Mouse (Mus musculus) retina, adult 2 months (tissue): ENCODE results near the gene Sox14.

Experiments used
- DNase-seq: peaks from one replicate; pipeline ENCODE4 v3.0.0-alpha.2; 2012; ENCODE audit warnings: low read depth, low spot score

The Sox14 gene

DNA sequence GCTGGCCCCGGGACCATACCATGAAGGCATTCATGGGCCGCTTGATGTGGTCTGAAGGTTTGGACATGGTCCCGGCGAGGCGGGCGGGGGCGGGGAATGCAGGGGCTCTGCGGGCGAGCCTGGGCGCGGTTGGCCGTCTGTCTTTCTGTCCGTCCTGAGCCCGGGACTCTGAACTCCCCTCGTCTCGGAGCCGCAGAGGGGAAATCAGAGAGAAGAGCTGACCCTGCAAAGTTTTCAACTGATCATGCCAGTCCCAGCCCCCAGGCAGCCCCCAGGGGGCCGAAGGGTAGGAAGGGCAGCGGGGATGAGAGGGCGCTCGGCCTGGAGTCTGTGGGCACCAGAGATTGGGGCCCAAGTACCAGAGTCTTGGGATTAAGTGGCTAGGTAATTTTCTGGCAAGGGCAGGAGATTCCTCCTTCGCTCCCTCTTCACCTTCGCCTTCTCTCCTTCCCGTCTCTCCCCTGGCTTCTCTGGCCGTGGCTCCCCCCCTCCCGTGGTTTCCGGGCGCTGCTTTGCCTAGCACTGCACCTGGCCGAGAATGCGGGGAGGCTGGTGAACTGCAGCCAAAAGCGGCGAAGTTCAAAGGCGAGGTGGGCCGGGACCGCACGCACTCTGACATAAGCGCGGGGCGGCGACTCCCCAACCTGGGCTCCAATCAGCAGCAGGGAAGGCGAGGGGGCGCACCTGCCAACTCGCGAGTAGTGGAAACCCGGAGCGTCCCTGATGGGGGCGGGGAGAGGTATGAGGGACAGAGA lies at the start of gene Sox14:
Sox14 (minus strand) TSS at position 553 of the 755 bp plus-strand sequence.
- no peak for DNase-seq

DNA sequence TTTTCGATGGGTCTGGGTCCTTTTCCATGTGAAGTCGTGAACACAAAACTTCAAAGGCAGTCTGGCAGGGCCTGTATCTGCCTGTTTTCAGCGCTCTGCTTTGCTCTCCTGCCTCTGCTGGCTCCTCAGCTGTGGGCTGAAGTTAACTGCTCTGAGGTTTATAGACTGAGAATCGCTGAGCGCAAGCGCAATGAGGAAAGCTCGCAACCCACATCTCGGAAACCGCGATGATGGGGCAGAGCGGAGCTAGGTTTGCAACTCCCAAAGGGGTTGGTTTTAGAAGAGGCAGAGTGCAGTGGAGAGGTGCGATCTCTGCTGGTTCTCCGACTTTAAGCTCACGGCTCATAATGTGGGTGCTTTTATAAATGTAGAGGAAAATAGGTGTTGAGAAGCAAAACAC lies 3.3 kb upstream of the Sox14 start:
- DNase-seq: no peak

DNA sequence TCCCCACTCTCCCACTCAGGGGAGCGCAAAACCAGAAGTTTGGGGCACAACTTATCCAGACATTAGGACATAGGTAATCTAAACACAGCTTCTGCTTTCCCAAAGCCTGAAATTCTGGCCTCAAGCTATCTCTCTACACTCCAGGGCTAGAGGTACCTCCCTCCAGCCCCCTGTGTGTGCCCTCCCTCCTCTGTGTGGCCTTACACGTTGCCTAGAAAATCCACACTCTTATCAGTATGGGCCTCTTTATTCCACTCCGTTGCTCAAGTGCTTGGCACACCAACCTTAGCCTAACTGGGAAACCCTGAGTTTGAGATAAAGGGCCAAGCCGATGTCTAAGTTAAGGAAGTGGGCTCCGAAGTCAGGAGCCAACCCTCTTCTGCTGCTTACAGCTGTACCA lies 2.6 kb upstream of the Sox14 start:
- no peak for DNase-seq

DNA sequence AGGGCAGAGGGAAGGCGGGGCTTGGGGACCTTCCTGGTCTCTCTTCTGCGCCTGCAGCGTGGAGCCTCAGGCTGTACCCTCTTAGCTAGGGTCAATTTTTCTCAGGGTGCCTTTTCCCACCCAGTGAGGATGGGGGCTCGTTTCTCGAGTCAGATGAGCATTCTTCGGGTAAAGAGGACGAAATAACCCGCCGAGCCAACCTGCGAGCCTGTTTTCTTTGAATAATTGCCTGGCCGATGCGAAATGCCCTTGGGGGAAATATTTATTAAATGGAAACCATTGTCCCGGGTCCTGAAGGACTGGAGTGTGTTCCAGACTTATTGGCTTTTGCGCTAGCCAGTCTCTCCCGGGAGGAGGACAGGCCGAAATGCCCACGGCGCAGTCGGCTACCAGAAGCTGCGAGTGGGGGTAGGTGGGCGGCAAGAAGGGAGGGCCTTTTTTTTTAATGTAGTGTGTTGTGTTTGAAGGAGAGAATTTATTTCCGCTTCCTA lies 1.1 kb upstream of the Sox14 start:
- no peak for DNase-seq

DNA sequence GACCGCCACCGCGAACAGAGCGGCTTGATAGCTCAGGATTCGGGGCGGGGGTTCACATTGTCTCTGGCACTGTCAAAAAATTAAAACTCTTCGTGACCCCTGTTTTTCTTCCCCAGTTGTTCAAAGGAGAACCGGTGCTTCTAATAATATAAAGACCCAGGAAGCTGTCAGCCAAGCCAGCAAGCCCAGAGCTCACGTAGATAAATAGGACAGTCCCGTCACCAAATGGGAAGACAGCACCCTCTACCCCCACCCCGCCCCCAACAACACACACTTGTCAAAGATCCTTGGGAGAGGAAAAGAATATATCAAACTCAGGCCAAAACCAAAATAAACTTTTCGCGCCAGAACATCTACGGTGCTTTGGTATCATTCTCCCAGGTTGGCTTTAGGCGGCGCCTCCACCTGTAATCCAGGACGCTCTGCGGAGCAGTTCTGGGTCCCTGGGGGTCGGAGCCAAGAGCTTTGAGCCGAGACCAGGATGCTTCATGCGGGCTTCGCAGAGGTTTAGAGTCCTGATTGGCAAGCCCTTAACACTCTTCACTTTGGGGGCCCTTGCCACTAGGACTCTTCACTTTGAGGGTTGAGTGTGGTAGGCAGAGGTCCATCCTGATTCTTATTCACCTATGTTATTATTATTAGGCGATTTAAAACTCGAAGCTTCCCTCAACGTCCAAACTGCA lies 544 bp upstream of the Sox14 start:
- no peak for DNase-seq

DNA sequence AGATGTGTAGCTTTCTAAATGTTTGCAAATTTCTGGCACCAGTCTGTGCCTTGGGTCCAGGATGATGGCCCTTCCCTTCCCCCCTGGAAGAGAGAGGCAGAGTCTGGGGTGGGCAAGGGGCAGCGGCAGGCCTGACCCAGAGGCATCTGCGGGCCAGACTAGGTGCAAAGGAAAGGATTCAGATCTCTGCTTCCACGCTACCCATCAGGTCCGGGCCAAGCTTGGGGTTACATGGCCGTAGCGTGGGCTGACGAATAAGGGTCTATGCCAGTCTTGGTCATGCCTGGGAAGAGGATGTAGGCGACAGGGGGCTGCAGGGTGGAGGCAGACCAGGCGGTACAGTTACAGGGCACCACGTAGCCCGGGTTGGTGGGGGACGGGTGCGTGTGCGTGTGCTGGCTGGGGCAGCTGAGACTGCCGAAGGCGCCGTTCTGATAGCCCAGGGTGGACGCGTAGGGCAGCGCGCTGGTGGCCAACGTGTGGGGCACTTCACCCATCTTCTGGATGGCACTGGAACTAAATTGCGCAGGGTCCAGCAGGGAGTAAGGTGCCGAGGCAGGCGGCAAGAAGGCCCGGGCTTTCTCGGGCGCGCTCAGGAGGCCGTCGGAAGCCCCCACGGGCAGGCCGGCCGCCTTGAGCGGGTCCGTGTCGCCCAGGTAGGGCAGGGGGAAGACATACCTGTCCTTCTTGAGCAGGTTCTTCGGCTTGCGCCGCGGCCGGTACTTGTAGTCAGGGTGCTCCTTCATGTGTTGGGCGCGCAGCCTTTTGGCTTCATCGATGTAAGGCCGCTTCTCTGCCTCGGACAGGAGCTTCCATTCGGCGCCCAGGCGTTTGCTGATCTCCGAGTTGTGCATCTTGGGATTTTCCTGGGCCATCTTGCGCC lies 994 bp downstream of the Sox14 start:
- DNase-seq: no peak

DNA sequence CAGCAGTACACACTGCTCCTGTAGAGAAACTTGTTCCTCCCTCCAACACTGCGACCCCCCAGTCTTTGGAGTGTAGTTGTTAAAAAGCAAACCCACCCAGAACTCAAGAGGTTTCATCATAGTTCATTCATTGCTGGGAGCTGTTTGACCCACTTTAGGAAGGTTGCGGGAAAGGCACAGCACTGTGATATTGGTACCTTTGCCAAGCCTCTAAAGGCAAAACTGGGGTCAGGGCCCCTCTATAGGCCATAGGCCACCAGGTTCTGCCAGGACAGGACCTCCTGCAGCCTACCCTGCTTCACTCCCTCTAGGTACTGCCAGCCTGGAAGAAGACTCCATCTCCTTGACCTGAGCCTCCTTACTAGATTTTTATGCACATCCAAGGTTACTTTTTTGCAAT lies 2.2 kb downstream of the Sox14 start:
- DNase-seq: no peak

DNA sequence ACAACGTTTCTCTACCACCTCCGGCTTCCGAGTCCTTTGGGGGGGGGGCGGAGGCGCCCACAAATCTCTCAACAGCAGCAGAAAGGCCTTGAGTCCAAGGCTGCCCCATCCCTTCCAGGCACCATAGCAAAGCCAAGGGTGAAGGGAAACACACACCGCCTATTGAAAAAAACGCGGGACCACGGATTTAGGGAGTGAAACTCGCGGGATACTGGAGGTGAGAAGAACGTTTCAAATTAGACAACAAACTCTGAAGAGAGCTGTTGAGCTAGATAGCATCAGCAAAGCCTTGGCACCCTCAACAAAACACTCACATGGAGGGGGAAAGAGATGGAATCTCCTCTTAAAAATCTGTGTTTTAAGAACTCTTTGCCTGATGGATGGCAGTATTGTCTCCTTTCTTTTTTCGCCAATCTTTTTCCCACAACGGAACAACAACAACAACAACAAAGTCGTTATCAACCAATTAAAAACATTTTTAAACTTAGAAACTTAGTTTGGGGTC lies 2.8 kb downstream of the Sox14 start:
- DNase-seq: no peak

DNA sequence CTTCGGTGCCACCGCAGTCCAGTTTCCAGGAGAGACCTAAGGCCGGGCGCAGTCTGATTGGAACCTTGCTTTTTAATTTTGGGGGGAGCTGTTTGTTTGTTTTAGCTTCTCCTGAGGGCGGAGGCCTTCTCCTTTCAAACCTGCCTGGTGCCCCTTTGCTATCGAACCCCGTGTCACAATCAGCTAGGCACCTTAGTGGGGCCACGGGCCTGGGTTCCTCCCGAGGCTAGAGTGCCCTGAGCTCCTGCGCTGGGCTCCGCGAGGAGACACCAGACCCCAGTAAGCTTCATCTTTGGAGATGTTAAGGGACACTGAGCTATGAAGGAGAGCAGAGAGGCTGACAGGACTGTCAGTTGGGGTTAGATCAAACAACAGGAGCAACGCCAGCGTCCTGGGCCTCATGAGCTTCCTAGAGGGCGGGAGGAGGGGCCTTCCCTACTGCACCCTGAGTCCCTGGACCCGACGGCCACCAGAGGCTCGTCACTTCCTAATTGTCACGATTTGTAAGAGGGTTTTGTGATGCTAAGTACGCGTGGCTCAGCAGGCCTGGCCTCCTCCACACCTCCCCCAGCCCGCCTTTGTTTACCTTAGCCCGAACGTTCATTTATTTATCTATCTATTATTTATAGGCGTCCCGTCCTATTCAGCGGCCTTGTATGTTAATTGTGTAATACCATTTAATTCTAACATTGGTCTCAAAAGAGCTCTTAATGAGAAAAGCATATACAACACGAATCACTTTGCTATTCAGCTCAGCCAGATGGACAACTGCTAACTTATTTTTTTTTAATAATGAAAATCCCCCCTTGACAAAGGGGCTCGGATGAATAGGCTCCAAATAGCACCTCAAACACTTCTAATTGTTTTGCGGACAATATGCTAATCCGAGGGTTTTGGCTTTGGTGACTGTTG lies 3.5 kb downstream of the Sox14 start:
- no peak for DNase-seq

DNA sequence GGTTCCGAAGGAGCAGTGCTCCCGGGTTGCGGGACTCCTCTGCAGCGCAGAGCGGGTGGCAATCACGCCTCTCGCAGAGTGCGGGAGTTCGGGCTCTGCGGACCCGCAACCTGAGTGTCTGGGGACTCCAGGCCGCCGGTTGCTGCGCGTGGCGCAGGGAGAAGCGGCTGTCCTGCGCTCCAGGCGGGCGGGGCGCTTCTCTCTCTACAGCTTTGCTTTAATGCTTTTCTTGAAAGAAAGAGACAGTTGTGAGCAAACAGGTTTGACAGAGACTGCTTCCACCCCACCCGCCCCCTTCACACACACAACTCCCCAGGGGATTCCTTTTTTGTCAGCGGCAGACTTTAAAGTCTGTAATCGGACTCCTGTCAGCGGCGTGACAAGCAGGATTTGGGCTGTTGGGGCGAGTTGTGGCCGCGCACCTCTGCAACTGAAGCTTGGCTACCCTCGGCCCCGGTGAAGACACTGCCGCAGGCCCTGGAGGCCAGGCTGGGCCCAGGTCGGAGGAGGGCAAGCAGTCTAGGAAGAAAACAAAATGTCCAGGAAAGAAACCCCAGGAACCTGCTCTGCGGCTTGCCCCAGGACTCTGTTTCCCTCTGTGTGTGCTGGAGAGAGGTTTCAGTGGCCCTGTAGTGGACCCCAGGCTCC lies 4.3 kb downstream of the Sox14 start:
- DNase-seq: no peak

DNA sequence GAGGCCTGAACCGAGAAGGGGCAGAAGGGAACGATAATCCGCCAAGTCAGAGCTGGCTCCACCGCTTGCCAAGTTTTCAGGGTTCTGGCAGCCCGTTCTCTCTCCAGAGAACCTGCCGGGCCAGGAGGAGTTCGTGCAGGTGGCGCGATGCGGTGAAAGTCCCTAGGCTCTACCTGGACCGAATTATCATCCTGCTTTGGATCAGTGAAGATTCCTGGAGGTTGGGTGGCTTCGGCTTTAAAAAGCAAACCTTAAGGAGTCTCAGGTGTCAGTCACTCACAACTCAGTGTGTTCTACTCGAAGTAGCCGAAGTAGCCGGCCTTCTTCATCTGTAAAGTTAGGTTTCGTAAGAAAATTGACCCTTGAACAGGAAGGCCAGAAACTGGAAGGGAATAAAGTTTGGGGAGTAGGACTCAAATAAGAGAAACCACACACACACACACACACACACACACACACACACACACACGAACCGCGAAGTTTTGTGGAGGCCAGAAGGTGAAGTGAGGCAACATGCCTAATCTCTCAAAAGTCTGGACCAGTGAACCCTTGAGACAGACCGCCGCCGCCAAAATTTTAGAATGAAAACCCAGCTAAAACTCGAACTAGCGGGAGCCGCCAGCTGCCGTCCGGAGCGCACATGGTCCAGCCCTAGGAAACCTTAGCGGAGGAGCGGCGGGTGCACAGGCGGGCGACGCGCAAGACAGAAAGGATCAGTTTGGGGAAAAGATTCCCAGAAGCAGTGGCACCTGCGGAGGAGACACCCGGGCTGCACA lies 5.0 kb downstream of the Sox14 start:
- no peak for DNase-seq

DNA sequence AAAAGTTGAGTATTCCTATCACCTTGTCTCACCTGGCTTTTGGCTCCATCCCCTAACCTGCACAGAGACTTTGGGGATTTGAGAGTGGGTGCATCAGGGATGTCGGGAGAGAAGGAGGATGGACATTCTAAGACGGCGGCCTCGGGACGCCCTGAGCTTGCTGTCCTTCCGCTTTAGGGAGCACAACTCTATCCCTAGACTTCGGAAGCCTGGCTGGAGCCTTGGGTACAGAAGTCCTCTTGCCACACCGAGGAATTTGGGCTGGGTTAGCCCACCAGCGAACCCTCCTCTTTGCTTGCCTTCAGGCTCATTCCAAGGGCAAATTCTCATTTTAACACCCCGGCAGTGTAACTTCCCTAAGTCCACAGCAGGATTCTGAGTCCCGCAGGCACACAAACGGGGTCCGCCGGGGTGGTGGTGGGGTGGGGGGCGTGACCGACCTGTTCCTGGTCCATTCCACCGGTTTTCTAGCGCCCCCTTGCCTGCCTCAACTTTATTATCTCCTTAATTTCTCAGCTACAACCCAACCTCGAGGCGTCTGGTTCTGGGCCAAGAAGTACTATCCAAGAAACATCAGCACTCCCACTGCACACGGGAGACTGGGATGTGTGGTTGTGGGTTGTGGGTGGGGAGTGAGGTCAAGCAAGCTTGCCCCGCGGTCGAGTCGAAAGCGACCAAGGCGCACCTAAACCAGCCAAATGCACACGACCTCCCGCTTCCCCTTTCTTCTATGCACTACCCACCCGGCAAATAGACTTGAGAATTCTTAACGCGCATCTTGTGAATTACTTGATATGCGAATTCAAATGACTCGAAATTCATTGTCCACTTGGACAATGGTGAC lies 5.8 kb downstream of the Sox14 start:
- DNase-seq: no peak

DNA sequence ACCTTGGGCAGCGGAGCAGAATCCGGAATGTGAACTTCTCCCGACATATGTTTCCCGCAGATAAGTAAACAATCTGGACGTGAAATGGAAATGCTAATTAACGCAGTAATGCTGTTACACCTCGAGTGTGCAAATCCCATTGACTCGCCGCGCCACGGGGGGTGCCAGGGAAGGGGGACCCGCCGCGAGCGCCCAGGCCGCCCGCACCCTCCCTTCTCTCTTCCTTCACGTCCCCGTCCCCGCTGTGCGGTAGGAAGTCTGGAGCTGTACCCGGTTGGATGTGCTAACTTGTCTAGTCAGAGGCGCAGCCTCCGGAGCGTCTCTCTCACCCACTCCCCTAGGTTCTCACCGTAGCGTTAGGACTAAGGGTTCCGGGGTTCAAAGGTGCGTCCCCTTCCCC lies 6.7 kb downstream of the Sox14 start:
- DNase-seq: no peak

DNA sequence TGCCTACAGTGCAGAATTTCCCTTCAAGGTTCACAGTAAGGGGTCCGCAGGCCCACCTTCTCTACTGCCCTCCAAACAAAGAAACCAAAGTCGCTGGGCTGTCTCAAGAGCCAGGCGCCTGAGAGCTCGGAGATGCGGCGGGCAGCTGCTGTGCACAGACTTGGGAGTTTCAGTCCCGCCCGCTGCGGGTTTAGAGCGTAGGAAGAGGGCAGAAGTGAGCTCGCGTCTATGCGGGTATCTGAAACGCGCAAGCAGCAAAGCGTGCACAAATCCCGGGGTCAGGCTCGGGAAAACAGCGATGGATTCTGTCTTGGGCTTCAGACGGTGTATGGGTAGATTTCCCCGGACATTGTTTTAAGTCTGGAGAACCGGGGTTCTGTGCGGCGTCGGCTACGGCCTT lies 7.4 kb downstream of the Sox14 start:
- DNase-seq: no peak

DNA sequence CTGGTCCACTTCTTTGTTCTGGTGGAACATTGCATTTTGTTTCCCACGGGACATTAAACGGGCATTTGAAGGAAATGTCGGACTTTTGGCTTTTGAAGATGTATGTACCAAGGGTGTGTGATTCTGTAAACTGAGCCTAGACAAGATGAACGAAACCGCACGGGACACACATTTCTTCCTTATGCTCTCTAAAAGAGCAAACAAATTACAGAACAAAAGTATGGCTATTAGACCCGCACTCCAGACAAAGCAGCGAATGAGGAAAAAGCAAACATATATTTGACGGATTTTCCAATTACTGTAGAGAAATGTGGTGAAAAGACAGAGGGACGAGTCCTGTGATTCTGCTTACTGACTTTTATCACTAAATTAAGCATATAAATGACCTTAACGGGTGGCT lies 7.9 kb downstream of the Sox14 start:
- no peak for DNase-seq

DNA sequence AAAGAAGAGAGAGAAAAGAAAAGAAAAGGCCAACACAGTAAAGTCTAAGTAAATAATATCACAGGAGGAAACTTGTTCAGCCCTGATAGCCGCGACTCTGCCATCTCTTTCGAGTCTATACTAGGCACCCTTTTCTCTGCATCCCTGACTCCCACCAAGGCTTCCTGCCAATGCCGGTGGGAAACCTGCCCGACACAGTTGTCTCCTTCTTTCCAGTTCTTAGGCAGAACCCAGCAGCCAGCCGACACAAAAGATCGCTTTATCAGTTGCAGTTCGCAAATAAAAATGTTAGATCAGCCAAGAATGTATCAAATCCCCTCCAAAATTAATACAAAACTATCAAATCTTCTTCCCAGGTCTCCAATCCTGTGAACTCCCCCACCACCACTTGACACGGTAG lies 13.0 kb downstream of the Sox14 start:
- DNase-seq: no peak

DNA sequence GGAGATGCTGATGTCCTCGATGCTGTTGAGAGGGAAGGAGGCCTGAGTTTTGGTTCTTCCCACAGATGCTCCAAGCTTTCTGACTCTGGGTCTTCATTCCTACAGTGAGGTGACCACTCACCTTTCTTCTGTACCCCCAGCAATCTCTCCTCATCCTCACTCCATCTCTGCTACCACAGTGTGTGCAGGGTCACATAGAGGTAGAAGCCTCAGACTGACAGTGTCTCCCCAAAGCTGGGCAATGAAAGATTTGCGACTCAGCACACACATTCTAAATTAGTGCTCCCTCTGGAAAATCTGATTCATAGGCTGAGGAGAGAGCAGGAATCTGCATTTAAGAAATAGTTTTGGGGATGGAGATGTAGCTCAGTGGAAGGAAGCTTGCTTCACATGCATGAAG lies 21.5 kb downstream of the Sox14 start:
- DNase-seq: no peak

DNA sequence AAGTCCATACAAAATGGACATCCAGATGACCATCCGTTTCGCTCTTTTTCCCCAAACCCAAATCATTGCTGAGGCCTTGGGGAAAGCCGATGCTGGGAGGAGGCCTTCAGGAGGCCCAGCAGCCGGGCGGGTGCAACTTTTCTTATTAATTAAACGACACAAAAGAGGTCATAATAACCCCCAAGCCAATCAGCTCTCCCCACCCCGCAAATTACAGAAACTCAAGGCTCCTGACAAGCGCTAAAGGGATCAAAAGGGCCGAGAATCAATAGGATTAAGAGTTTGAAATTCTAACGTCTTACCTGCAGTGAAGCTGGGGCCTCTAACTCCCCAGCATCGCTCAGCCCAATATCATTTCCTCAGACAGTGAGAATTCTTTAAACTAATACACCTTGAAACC lies 22.6 kb downstream of the Sox14 start:
- no peak for DNase-seq

DNA sequence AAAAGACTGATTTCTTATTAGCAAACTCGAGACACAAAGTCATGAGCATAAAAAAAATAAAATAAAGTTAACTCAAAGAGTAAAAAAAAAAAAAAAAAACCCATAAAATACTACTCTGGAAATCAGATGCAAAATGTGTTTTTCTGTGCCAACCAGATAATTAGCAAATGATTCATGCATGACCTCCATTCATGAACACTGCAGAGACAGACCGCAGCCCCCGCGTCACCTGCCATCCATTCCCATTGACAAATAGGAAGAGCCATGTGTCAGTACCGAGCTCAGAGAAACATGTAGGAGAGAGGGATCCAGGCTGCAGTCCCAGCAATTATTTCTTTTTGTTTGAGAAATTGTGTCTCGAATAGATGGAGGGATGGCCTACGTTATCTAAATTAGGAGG lies 25.6 kb downstream of the Sox14 start:
- DNase-seq: no peak
